Mouse (Mus musculus) heart, adult 2 months (tissue): ENCODE measurements at regions not wholly inside any gene's neighbourhood (a gene's known extent, or its start where the extent isn't known, plus 50 kb on each side); places are given as distances from the start of the nearest gene placed in this dataset.

Experiments used
- DNase-seq, 2 experiments: peaks; one replicate each; pipeline ENCODE4 v3.0.0; 2021
- H3K27ac ChIP-seq: fragments of 200-600 bp; 2 replicates; pipeline ENCODE4 v1.8.1; 2022
- H3K27me3 ChIP-seq: fragments of 200-500 bp; 2 replicates; pipeline ENCODE4 v1.6.1; 2012; ENCODE audit warnings: mild to moderate bottlenecking, low read length, inconsistent platforms, mixed read lengths; ENCODE audit not compliant: control insufficient read depth, insufficient read depth
- H3K36me3 ChIP-seq: fragments of 200-500 bp; 2 replicates; pipeline ENCODE4 v1.6.1; 2012; ENCODE audit warnings: low read length, inconsistent platforms; ENCODE audit not compliant: control insufficient read depth, insufficient read depth
- H3K4me1 ChIP-seq: fragments of 200-500 bp; 2 replicates; pipeline ENCODE4 v1.6.1; 2011; ENCODE audit warnings: low read length; ENCODE audit not compliant: control insufficient read depth, insufficient read depth
- H3K4me3 ChIP-seq: fragments of 200-600 bp; 2 replicates; pipeline ENCODE4 v1.8.1; 2022
- H3K79me2 ChIP-seq: fragments of 200-500 bp; replicated peaks from 2 replicates; pipeline ENCODE4 v1.6.1; 2012; ENCODE audit warnings: mild to moderate bottlenecking, inconsistent platforms, low read length, moderate library complexity, mixed read lengths; ENCODE audit not compliant: control insufficient read depth, insufficient read depth
- H3K9ac ChIP-seq: fragments of 200-500 bp; 2 replicates; pipeline ENCODE4 v1.6.1; 2012; ENCODE audit warnings: low read depth, mild to moderate bottlenecking, control low read depth, inconsistent platforms, low read length, mixed read lengths
- CTCF ChIP-seq: fragments of 200-600 bp; IDR thresholded peaks from 2 replicates; pipeline ENCODE4 v1.8.1; 2022; ENCODE audit warnings: antibody characterized with exemption, mild to moderate bottlenecking, moderate library complexity
- EP300 ChIP-seq: fragments of 200-500 bp; IDR thresholded peaks from 2 replicates; pipeline ENCODE4 v1.6.1; 2011; ENCODE audit warnings: low read depth, low read length, control low read depth; ENCODE audit not compliant: insufficient read depth
- POLR2A ChIP-seq: fragments of 200-500 bp; IDR thresholded peaks from 2 replicates; pipeline ENCODE4 v1.6.1; 2011; ENCODE audit warnings: mild to moderate bottlenecking, low read depth, low read length, control low read depth; ENCODE audit not compliant: insufficient read depth
- WGBS: fragments of 180-500 bp; shearing (Covaris S2); methylation state at CpG from one replicate; pipeline ENCODE4 v1.1.7; 2018; 5-methylcytosine and 5-hydroxymethylcytosine counted together
- intact Hi-C: fragments of 180-260 bp; cut with DNase I; formaldehyde crosslinking; loops from one replicate; pipeline ENCODE4 v1.15.1; 2025

DNA sequence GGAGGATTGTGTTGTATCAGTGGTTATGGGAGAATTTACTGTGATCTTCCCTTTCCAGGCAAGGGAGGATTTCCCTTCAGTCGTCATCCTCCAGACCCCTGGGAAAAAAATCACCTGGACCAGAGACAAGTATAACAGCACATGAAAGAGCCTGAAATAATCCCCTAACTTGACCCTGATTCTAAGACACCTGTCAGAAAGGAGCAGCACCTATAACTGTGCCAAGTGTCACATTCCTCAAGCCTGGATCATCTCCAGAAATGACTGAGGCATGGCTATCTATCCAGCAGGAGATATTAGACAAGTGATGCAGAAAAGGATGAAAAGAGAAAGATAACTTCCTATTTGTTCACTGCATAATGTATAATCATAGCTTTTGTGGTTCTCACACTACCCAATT lies 800.9 kb upstream of the A1bg start:
- no peak overlapping the region for H3K27ac ChIP-seq
- H3K79me2 ChIP-seq, result no peaks in the 10 kb centered on the region
- H3K27me3 ChIP-seq, result no peaks in the 10 kb centered on the region
- TF ChIP-seq EP300, result no peak
- no peak for TF ChIP-seq POLR2A
- H3K9ac ChIP-seq, result no peak overlapping the region
- WGBS, result 24% methylated on average over 1 of the region's 1 CpGs
- no peak for DNase-seq
- no peak overlapping the region for H3K4me3 ChIP-seq
- H3K4me1 ChIP-seq, result no peaks in the 10 kb centered on the region
- intact Hi-C loops, result no loop called here
- no peaks in the 10 kb centered on the region for H3K36me3 ChIP-seq

DNA sequence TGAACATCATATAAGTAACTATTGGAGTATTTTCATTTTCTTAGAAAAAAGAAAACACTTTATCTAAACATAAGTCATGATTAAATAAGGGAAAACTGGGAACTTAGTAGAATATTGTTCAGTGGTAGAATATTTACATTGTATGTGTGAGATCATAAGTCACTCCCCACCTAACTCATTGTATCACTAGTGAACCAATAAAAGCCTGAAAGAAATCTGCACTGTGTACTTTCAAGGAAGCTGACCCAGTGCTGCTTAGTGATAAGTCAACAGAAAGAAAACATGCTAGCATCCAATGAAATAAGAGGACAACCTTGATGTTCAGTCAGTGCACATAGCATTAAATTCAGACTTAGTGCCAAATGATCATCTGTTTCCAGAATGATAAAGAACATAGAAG lies 795.7 kb upstream of the A1bg start:
- DNase-seq, result no peak
- H3K4me3 ChIP-seq, result no peak overlapping the region
- intact Hi-C loops, result no loop called here
- H3K36me3 ChIP-seq, result no peaks in the 10 kb centered on the region
- H3K4me1 ChIP-seq, result no peaks in the 10 kb centered on the region
- H3K27ac ChIP-seq, result no peak overlapping the region
- no peaks in the 10 kb centered on the region for H3K79me2 ChIP-seq
- TF ChIP-seq CTCF (no peak), EP300 (no peak)
- H3K27me3 ChIP-seq, result no peaks in the 10 kb centered on the region
- no peak overlapping the region for H3K9ac ChIP-seq

DNA sequence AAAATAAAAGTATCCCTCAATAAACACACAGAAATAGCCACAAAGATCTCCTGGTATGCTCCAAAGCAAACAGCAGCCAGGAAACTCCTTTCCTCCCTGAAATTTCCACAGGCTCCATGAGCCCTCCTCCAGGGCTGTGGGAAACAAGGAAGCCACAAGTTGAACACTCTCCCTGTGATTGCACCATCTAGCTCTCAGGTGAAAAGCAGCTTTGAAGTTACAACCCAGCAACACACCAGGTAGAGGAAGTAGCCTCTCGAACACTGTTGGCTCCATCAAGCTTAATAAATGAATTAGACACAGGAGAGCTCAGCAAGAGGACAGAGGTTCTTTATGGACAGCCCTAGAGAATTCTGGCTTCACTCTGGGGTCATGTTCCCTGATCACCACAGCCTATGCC lies 794.4 kb upstream of the A1bg start:
- no peaks in the 10 kb centered on the region for H3K36me3 ChIP-seq
- DNase-seq, result peak in 1 of 2 experiments; percentile 3
- intact Hi-C loops, result no loop called here

DNA sequence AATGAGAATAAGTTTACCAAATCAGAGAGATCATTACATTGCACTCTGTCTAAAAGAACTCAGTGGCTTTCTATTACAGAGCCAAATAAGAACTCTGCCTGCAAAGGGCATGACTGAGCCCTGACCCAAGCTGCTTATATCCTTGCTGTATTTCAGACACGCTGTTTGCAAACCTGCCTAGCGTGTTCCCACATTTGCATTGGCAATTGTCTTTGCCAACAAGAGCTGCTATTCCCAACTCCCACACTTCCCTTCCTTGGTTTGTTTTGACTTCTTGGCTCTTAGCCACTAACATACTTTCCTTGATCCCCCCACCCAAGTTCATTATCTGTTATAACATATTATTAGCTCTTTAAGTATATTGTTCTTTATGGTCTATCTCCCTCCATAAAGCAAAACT lies 791.1 kb upstream of the A1bg start:
- H3K79me2 ChIP-seq, result no peaks in the 10 kb centered on the region
- no peaks in the 10 kb centered on the region for H3K36me3 ChIP-seq
- TF ChIP-seq POLR2A (no peak), EP300 (no peak), CTCF (no peak)
- WGBS, result 51% methylated on average over 2 of the region's 2 CpGs
- DNase-seq, result no peak
- intact Hi-C loops, result no loop called here
- no peak overlapping the region for H3K9ac ChIP-seq
- no peak overlapping the region for H3K4me3 ChIP-seq
- H3K27me3 ChIP-seq, result no peaks in the 10 kb centered on the region
- H3K27ac ChIP-seq, result no peak overlapping the region
- H3K4me1 ChIP-seq, result no peaks in the 10 kb centered on the region

More for the DNA sequence above, 794.4 kb upstream of the A1bg start:
- no peaks in the 10 kb centered on the region for H3K4me1 ChIP-seq
- TF ChIP-seq EP300 (no peak), CTCF (no peak), POLR2A (no peak)
- no peaks in the 10 kb centered on the region for H3K79me2 ChIP-seq
- H3K27ac ChIP-seq, result no peak overlapping the region
- WGBS, result 73% methylated on average over 1 of the region's 1 CpGs
- no peak overlapping the region for H3K9ac ChIP-seq
- H3K4me3 ChIP-seq, result no peak overlapping the region
- H3K27me3 ChIP-seq, result no peaks in the 10 kb centered on the region

DNA sequence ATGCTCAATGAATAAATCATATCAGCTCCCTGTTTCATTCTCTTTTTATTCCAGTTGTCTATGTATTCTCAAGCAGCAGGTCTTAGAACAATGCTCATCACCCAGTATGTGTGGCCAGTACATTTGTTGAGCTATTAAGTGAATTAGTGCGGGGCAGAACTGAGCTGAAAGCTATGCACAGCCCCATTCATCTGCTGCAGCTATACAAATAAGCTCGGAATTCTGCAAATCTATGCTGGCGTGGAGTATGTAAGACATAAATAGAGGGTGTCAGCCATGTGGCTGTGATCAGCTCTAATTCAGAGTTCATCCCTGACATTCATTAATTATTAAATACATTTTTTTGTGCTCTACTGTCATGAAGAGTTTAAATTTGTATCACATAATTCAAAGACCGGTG lies 786.1 kb upstream of the A1bg start:
- intact Hi-C loops, result no loop called here
- TF ChIP-seq EP300 (no peak), CTCF (no peak), POLR2A (no peak)
- no peak for DNase-seq

DNA sequence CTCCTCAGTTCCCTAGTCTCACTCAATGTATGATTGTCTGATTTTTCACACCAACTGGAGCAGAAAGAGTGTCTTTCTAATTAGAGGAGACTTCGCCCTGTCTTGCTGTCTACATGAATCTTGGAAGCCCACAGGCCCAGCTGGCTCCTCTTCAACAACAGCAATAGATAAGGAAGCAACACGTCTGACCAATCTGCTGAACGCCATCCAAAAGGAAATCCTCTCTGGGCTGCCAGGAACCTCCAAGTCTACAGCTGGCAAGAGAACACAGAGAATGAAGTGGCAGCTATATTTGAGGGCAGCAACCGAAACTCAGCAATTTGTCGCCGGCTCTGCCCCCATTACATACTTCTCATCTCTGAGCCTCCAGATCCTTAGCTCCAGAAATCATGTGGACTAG lies 785.1 kb upstream of the A1bg start:
- Histone ChIP-seq H3K36me3 (no peaks in the 10 kb centered on the region), H3K4me3 (no peak overlapping the region), H3K4me1 (peaks cover 4% of the 10 kb centered on the region; the same call in 1 of the 2 replicates), H3K27me3 (no peaks in the 10 kb centered on the region), H3K79me2 (no peaks in the 10 kb centered on the region), H3K27ac (no peak overlapping the region), H3K9ac (no peak overlapping the region)
- WGBS, result 2% methylated on average over 6 of the region's 6 CpGs
- peak; percentile 16 to 45 for DNase-seq
- intact Hi-C loops, result no loop called here
- TF ChIP-seq EP300 (no peak), POLR2A (no peak), CTCF (no peak)

More for the DNA sequence above, 786.1 kb upstream of the A1bg start:
- WGBS, result 98% methylated on average over 4 of the region's 4 CpGs
- Histone ChIP-seq H3K9ac (no peak overlapping the region), H3K27ac (no peak overlapping the region), H3K4me1 (peaks cover 4% of the 10 kb centered on the region; the same call in 1 of the 2 replicates), H3K79me2 (no peaks in the 10 kb centered on the region), H3K27me3 (no peaks in the 10 kb centered on the region), H3K36me3 (no peaks in the 10 kb centered on the region), H3K4me3 (no peak overlapping the region)
